Mouse (Mus musculus): Measurements from ENCODE around the gene Apobec2. TPM values are rescaled to one million over a fixed set of nuclear protein-coding genes. Genes with fewer than 3 reads are reported as not detected.

Gene Apobec2
- polyA plus RNA-seq, 1 experiment from 2014 or later = 0.85 TPM

DNA sequence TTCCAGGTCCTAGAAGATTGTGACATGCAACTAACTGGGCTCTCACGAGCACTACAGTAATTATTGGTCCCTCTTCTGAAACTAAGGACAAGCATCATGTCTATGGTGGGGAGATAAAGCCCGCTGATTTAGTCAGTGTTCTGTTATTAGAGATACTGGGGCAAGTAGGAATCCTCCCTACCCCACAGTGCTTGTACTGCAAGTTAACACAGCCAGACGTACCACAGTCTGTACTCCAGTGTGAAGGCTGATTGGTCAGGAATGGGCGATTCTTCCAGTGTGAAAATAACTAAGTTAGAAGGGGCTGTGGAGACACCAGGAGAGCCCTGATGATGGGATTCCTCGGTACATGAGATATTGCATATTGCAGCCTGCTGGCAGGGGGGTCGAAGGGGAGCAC, 15.2 kb downstream of the Apobec2 start:
- no peak overlapping the region for H3K27ac ChIP-seq (replicated peaks)
- no peak overlapping the region for H3K4me2 ChIP-seq (replicated peaks)
- 92% methylated on average over 6 of the region's 6 CpGs for WGBS
- no peak overlapping the region for H3K4me3 ChIP-seq
- peaks cover 41% of the 10 kb centered on the region for H3K36me3 ChIP-seq
- no peaks in the 10 kb centered on the region for H3K9me3 ChIP-seq
- no peaks in the 10 kb centered on the region for H3K27me3 ChIP-seq
- no peak for ATAC-seq (ENCODE audit: low FRiP score, low read depth)
- H3K4me1 ChIP-seq = no peaks in the 10 kb centered on the region
- no peak overlapping the region for H3K9ac ChIP-seq (replicated peaks)

DNA sequence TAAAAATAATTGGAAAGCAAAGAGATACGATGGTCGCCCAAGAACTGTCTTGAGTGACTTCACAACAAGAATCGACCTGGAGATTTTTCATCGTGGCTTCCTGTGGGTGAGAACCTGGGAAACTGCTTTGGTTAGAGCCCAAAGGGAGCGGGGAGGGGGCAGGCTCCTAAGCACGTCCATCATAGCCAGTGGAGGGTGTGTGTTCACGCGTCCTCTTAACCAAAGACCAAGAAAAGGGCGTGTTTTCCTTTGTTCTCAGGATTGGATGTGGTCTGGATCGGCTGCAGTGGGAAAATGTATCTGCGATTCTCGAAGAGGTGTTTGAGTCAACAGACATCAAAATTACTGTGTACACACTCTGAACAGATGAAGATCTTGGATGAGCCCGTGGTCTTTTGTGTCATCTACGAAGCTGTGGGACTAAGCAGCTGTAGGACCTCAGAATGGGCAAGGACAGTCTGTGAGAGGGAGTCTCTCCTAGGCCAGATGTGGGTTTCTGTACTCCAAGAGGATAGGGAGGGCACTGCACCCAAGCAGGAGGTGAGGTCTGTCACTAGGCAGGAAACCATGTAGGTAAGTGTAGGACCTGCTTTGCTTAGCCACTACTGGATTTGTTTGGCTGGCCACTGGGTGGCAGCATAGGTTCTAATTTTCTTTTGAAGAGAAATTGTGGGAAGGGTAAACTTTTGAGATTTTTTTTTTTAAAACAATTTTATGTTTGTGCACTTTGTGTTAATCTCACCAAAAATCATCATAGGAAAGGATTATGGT, 16.1 kb downstream of the Apobec2 start:
- WGBS = 93% methylated on average over 14 of the region's 14 CpGs
- Histone ChIP-seq H3K36me3 (peaks cover 41% of the 10 kb centered on the region), H3K4me2 (replicated peaks) (no peak overlapping the region), H3K9me3 (no peaks in the 10 kb centered on the region), H3K4me1 (peaks cover 5% of the 10 kb centered on the region; the same call in 1 of the 2 replicates), H3K27me3 (no peaks in the 10 kb centered on the region), H3K9ac (replicated peaks) (no peak overlapping the region), H3K4me3 (no peak overlapping the region), H3K27ac (replicated peaks) (no peak overlapping the region)
- ATAC-seq (ENCODE audit: low FRiP score, low read depth) = 0 out of 2 replicates have a peak, but pooled peaks have one; percentile 44

DNA sequence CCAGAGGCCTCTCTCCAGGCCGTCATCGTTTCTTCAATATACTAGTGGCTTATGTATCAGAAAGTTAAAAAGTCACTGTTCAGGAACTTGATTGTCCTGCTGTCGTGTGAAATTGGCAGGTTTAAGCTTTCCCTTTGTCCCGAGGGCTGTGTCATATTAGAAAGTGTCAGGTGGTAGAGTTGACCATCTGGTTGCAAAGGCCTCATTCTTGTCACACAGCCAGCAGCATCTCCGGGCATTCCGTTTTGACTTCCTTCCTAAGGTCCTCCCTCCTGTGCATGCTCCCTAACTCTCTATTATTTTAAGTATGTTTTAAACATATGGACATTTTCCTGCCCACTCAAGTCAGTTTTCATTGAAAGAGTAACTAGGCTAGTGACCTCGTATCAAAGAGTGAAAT, 16.7 kb downstream of the Apobec2 start:
- Histone ChIP-seq H3K4me2 (replicated peaks) (no peak overlapping the region), H3K4me1 (peaks cover 11% of the 10 kb centered on the region), H3K27me3 (no peaks in the 10 kb centered on the region), H3K9me3 (no peaks in the 10 kb centered on the region), H3K27ac (replicated peaks) (no peak overlapping the region), H3K4me3 (no peak overlapping the region), H3K9ac (replicated peaks) (no peak overlapping the region), H3K36me3 (peaks cover 41% of the 10 kb centered on the region)
- WGBS = 89% methylated on average over 7 of the region's 7 CpGs
- no peak for ATAC-seq (ENCODE audit: low FRiP score, low read depth)

DNA sequence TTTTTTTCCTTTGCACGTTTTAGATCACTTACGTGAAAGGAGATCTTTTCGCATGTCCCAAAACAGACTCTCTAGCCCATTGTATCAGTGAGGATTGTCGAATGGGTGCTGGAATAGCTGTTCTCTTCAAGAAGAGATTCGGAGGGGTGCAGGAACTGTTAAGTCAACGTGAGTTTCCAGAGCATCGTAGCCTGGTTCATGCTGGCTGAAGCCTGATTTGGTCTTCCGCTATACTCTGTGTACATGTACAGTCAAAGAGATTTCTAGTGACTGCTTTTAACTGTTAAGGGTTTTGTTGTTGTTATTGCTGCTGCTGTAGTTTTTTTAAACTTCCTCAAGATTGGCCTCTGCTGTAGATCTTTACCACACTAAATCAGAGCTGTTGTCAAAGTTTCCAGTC, 21.5 kb downstream of the Apobec2 start:
- Histone ChIP-seq H3K4me1 (peaks cover 28% of the 10 kb centered on the region), H3K36me3 (peaks cover 31% of the 10 kb centered on the region), H3K9me3 (no peaks in the 10 kb centered on the region), H3K4me3 (peak overlapping the region; percentile 69), H3K27me3 (no peaks in the 10 kb centered on the region), H3K9ac (replicated peaks) (peak overlapping the region; percentile 78), H3K4me2 (replicated peaks) (peak overlapping the region; percentile 76), H3K27ac (replicated peaks) (no peak overlapping the region)
- WGBS = 59% methylated on average over 8 of the region's 8 CpGs
- ATAC-seq (ENCODE audit: low FRiP score, low read depth) = no peak

DNA sequence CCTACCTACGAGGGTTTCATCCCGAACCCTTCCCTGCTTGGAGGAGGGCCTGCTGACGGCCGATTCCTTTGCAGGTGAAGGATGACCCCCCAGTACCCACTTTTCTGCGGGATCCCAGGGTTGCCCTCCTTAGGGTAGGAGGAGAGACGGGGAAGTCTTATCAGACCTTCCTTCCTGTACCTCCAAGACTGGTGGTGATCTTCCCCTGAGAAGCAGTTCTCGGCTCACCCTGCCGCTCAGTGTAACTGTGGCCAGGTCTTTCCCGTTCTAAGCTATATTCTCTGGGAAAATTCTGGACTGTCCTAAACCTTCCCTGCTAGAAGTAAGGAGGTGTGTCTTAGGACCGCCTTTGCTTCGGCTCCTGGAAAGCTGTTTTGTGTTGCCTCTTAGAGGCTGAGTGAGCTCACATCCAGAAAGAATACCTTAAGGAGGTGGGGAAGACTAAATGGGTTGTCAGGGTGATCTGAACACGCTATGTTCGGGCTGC, 22.4 kb downstream of the Apobec2 start:
- Histone ChIP-seq H3K9me3 (no peaks in the 10 kb centered on the region), H3K27ac (replicated peaks) (peak overlapping the region; percentile 100), H3K4me3 (peak overlapping the region; percentile 69), H3K9ac (replicated peaks) (peak overlapping the region; percentile 78), H3K4me2 (replicated peaks) (peak overlapping the region; percentile 76), H3K27me3 (no peaks in the 10 kb centered on the region), H3K4me1 (peaks cover 28% of the 10 kb centered on the region), H3K36me3 (peaks cover 24% of the 10 kb centered on the region)
- WGBS = under 1% methylated on average over 13 of the region's 13 CpGs
- ATAC-seq (ENCODE audit: low FRiP score, low read depth) = peak; percentile 24

DNA sequence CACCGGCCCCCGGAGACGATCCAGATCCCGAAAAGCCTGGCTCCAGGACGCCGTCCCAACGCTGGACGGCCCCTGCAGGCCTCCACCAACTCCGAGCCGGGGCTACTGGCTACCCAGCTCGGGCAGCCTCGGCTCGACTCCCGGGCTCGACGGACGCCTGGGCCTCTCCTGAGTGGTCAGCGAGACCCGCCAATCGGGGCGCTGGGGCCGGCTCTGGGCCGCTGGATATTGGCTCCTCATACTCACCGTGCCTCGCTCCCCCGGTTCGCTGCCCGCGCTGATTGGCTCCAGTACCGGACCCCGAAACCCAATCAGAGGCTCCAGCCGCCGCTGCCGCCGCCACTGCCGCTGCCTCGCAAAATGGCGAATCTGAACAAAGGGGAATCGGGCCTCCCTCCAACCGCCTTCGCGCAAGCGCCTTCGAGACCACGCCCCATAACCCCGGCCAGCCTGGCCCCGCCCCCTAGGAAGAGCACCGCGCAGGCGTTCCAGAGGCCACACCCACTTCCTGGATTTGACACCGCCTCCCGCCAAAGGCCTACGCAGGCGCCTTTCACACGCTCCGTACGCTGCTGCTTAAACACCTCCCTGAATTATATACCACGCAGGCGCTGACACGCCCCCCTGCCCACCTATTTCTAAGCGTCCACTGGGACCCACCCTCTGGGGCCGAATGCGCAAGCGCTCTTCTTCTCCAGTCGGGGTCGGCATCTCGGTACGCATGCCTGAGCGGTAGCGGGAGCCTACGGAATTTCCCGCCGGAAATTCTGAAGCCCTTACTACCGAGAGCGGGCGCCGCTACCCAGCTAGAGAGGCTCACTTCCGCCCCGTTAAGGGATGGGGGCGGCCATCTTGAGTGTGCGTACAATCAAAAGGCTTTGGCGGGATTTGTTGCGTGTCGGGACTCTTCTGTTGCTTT, 23.1 kb downstream of the Apobec2 start, which contains the start of the genes Nfya and Oard1:
TSS of gene Nfya (minus strand) at position 527 of the 919 bp plus-strand sequence.
TSS of gene Oard1 (plus strand) at position 635 of the 919 bp plus-strand sequence.
- Histone ChIP-seq H3K4me1 (peaks cover 28% of the 10 kb centered on the region), H3K9me3 (no peaks in the 10 kb centered on the region), H3K36me3 (peaks cover 17% of the 10 kb centered on the region), H3K9ac (replicated peaks) (peak within 1 kb of the TSS; percentile 96), H3K27me3 (no peaks in the 10 kb centered on the region), H3K27ac (replicated peaks) (peak within 1 kb of the TSS; percentile 100), H3K4me3 (peak within 1 kb of the TSS; percentile 69), H3K4me2 (replicated peaks) (peak within 1 kb of the TSS; percentile 76)
- WGBS = under 1% methylated on average over 78 of the region's 84 CpGs
- ATAC-seq (ENCODE audit: low FRiP score, low read depth) = peak; percentile 97

DNA sequence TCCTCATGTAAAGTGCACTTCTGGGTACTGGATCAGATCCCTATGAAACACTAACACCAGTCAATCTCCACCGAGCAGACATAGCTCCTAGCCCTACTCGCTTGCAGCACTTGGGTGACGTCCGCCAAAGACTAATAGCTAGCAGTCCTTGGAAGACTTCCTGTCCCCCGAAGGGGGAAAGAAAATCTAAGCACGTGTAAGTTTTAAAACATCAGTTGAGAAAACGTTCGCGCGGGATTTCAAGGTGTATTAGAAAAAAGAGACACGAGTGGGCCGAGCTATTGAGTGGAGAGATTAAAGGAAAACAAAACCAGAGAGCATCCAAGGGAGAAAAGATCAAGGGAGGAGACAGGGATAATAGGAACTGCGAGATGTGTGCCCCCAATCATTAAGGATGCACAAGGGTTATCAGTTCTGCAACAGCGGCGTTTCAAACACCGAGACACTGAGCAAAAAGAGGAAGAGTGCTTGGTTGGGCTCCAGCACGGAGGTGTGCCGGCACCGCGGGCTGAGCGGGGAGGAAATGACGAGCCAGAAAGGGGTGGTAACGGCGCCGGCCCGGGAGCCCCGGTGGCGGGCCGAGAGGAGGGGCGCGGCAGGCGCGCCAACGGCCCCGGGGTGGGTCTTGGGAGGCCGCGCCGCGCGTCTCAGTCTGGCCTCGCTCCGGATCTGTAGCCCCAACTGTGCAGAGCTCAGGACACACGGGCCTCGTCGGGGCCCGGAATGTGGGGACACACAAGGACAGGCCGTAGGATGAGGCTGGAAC, 24.0 kb downstream of the Apobec2 start:
- peak; percentile 32 for ATAC-seq (ENCODE audit: low FRiP score, low read depth)
- Histone ChIP-seq H3K36me3 (peaks cover 7% of the 10 kb centered on the region; the same call in 1 of the 2 replicates), H3K27ac (replicated peaks) (peak overlapping the region; percentile 100), H3K4me2 (replicated peaks) (peak overlapping the region; percentile 76), H3K4me3 (peak overlapping the region; percentile 69), H3K27me3 (no peaks in the 10 kb centered on the region), H3K9me3 (no peaks in the 10 kb centered on the region), H3K9ac (replicated peaks) (peak overlapping the region; percentile 96), H3K4me1 (peaks cover 28% of the 10 kb centered on the region)
- WGBS = under 1% methylated on average over 47 of the region's 47 CpGs

DNA sequence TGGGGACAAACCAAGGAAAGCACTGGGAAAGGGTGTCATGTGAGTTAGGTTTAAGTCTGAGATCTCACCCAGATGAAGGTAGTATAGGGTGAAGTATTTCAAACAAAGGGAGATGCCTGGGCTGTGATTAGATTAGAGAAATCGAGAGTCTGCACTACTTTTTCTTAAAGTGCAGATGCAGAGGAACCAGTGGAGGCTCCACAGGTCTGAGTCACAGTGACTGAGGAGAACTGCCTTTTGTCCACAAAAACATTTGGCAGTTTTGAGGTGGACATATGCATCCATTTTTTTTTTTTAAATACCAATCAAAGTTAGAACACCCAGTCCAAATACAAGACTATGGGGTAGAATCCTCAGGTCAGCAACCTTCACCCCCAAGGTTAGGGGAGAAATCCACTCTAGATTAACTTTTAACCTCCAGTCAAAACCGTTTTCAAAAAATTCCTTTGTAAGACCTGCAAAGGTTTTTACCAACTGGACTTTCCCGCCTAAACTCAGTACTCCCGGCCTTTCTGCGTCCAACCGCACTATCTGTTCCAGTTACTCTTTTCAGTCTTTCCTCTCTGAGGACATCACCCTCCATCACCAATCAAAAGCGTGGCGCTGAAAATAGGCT, 24.7 kb downstream of the Apobec2 start:
- WGBS = 10% methylated on average over 8 of the region's 8 CpGs

DNA sequence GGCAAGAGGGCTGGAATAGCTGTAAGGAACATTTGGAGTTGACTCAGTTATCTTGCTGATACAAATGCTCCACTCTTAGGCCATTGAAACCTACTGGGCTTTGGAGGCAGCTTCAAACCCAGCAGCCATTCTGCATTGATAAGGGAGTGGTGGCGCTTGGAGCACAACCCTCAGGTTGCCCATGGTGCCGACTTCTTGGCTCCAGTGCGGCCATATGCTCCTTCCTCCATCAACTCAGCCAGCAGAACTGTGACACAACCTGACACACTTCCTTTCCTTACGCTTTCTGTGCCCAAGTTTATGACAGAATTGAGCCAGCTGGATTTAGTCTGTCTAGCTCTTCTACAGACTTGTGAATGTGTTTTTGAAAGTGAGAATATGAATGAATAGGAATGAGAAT, 25.6 kb downstream of the Apobec2 start:
- H3K27ac ChIP-seq (replicated peaks) = no peak overlapping the region
- H3K27me3 ChIP-seq = no peaks in the 10 kb centered on the region
- H3K4me1 ChIP-seq = peaks cover 27% of the 10 kb centered on the region
- H3K9ac ChIP-seq (replicated peaks) = no peak overlapping the region
- H3K36me3 ChIP-seq = no peaks in the 10 kb centered on the region
- no peak overlapping the region for H3K4me3 ChIP-seq
- 85% methylated on average over 4 of the region's 4 CpGs for WGBS
- H3K4me2 ChIP-seq (replicated peaks) = no peak overlapping the region
- no peaks in the 10 kb centered on the region for H3K9me3 ChIP-seq
- no peak for ATAC-seq (ENCODE audit: low FRiP score, low read depth)

More for the DNA sequence above, 24.7 kb downstream of the Apobec2 start:
- Histone ChIP-seq H3K4me2 (replicated peaks) (peak overlapping the region; percentile 76), H3K9ac (replicated peaks) (peak overlapping the region; percentile 96), H3K4me1 (peaks cover 28% of the 10 kb centered on the region), H3K9me3 (no peaks in the 10 kb centered on the region), H3K4me3 (peak overlapping the region; percentile 69), H3K36me3 (peaks cover 4% of the 10 kb centered on the region; the same call in 1 of the 2 replicates), H3K27me3 (no peaks in the 10 kb centered on the region), H3K27ac (replicated peaks) (peak overlapping the region; percentile 100)
- no peak for ATAC-seq (ENCODE audit: low FRiP score, low read depth)

DNA sequence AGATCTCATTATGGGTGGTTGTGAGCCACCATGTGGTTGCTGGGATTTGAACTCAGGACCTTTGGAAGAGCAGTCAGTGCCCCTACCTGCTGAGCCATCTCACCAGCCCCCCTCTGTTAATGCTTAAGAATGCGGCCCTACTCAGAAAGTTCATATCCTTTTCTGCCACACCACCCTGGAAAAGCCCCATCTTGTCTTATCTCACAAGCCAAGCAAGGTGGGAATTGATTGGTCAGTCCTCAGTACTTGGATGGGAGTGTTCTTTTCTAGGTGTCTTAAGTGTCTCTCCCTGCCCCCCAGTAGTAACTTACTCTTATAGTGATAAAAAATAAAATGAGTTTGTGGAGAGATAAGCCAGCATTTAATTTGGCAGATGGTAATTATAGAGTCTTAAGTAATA, 28.0 kb downstream of the Apobec2 start:
- H3K4me2 ChIP-seq (replicated peaks) = no peak overlapping the region
- no peaks in the 10 kb centered on the region for H3K9me3 ChIP-seq
- peaks cover 15% of the 10 kb centered on the region for H3K4me1 ChIP-seq
- WGBS = 93% methylated on average over 1 of the region's 1 CpGs
- no peak overlapping the region for H3K4me3 ChIP-seq
- peaks cover 6% of the 10 kb centered on the region for H3K36me3 ChIP-seq
- no peak overlapping the region for H3K27ac ChIP-seq (replicated peaks)
- no peaks in the 10 kb centered on the region for H3K27me3 ChIP-seq
- H3K9ac ChIP-seq (replicated peaks) = no peak overlapping the region
- no peak for ATAC-seq (ENCODE audit: low FRiP score, low read depth)

DNA sequence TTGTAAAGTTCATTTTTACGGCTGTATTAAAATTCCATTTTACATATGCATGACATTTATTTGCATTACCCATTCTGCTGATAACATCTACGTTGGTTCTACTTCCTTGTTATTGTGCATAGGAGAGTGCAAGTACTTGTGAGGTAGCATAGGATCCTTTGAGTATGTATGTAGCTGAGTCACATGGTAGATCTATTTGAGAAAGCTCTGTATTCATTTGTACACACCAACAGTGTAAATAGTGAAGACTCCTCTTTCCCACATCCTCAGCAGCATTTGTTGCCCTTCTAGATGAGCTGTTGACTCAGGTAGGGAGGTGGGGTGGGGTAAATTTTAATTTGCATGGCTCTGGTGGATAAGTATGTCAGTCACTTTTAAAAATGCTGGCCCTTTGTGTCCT, 28.9 kb downstream of the Apobec2 start:
- peaks cover 15% of the 10 kb centered on the region for H3K36me3 ChIP-seq
- no peaks in the 10 kb centered on the region for H3K27me3 ChIP-seq
- no peaks in the 10 kb centered on the region for H3K9me3 ChIP-seq
- no peak overlapping the region for H3K4me3 ChIP-seq
- WGBS = 90% methylated on average over 2 of the region's 2 CpGs
- ATAC-seq (ENCODE audit: low FRiP score, low read depth) = no peak
- H3K4me2 ChIP-seq (replicated peaks) = no peak overlapping the region
- H3K9ac ChIP-seq (replicated peaks) = no peak overlapping the region
- H3K4me1 ChIP-seq = peaks cover 15% of the 10 kb centered on the region
- no peak overlapping the region for H3K27ac ChIP-seq (replicated peaks)

Data from midbrain, embryonic 12.5 days (tissue).